Mouse (Mus musculus) bone marrow, adult 2 months (tissue): ENCODE measurements around the gene Fndc3b.

ENCODE experiments used
- CTCF ChIP-seq: fragments of 200-500 bp; IDR thresholded peaks from 2 replicates; pipeline ENCODE4 v1.5.1; 2011; ENCODE audit warnings: low read length, control low read depth; ENCODE audit not compliant: control insufficient read depth, insufficient read depth
- POLR2A ChIP-seq: fragments of 200-500 bp; IDR thresholded peaks from 2 replicates; pipeline ENCODE4 v1.6.1; 2011; ENCODE audit warnings: low read depth, mild to moderate bottlenecking, control low read depth, low read length, borderline replicate concordance; ENCODE audit not compliant: control insufficient read depth

DNA sequence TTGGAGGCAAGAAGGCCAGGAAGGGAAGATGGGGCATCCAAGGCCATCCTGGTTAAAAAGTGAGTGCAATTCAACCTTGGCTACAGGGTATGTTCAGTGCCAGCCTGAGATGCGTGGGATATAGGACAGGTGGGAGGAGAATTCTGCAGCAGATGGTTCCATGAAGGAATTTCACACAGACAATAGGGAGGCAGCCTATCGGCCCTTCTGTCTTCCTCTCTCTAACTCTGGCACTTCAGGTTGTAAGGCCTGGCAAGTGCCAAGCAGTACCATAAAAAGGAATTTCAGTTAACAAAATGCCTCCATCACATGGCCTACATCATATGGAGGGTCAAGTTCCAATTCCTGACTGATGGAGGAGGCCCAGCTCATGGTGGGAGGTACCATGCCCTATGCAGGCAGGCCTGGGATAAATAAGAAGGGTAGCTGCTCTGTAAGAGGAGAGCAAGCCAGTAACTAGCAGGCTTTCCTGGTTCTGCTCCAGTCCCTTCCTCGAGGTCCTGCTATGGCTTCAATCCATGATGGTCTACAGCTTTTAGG is 155.6 kb downstream of the Fndc3b start:
- TF ChIP-seq CTCF: no peak
- no peak for TF ChIP-seq POLR2A
